Mouse (Mus musculus): ENCODE measurements around the gene Rnft2.

Rnft2 gene

DNA sequence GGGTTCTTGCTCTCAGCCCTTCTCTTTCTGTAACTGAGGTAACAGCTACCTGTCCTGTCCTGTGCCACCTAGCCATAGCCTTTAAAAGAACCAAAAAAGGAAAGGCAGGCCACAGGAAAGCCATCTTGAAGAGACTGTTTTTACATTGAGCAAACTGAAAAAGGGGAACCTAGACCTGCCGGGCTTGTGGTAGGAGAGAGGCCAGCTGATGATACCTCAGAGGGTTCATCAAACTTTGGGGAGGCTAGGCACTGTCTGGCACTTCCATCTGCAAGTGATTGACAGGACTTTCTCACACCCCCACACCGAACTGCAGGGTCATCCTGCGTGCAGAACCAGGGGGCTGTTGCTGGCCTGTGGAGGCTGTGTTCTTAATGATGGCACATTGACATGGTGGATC lies 8.6 kb upstream of the Rnft2 start:
- no peak for DNase-seq (ENCODE audit: low read depth in 1 of 2, low spot score in 2 of 2)

DNA sequence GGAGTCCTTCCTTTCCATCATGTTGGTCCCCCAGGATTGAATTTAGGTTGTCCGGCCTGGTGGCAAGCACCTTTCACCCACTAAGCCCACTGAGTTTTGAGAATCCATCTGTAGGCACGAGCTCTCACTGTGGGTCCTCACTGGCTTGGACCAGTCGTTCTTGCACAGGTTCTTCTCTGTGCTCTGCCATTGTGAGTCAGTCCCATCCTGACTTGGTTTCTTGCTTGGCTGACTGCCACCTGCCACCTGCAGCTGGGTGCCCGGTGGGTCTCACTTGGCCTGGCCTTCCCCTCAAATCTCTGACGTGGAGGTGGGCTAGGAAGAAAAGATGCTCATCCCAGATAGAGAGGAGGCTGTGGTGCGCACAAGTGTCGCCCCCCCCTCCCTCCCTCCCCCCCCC lies 6.1 kb upstream of the Rnft2 start:
- DNase-seq (ENCODE audit: low read depth in 1 of 2, low spot score in 2 of 2): no peak

DNA sequence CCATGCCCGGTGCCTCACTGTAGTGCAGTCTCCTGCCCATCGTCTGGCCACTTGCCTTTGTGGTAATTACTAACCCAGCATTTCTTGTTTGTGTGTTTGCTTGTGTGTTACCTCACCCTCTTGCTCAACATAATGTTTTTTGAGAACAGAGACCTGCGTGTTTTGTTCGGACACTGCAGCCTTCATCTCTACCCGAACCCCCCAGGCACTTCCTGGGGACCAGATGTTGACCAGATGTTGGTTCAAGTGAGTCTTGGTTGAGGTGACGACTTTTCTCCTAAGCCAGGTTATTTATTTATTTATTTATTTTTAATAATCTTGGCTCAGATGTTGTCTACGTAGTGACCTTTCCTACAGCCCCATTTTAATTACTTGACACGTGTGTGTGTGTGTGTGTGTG lies 2.5 kb upstream of the Rnft2 start:
- DNase-seq (ENCODE audit: low read depth in 1 of 2, low spot score in 2 of 2): no peak

DNA sequence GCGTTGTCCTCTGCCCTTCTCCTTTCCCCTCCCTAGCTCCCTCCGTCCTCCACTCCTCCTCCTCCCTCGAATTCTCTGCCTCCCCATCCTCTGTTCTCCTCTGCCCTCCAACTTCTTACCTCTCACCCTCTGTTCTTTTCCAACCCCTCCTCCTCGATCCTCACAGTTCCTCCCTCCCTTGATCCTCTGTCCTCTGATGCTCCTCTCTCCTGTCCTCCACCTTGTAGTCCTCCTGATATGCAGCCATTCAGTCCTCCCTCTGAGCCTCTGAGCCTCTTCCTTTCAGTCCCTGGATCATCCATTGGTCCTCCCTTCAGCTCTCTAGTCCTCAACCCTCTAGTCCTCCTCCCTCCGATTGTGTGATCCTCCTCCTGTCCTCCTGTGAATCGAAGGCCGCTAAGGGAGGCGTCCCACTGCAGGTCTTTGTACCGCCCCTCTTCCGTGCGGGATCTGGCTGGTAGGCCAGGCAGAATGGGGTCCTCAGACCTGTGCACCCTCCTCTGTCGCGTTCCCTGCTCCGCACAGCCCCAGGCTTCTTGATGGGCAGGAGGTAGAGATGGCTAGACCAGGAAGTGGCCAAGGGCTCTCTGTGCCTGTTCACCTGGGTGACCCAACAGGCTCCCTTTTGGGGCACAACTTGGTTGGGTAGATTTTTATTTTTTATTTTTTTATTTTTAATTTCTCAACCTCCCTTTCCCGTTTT lies 841 bp upstream of the Rnft2 start:
- DNase-seq (ENCODE audit: low read depth in 1 of 2, low spot score in 2 of 2): no peak

DNA sequence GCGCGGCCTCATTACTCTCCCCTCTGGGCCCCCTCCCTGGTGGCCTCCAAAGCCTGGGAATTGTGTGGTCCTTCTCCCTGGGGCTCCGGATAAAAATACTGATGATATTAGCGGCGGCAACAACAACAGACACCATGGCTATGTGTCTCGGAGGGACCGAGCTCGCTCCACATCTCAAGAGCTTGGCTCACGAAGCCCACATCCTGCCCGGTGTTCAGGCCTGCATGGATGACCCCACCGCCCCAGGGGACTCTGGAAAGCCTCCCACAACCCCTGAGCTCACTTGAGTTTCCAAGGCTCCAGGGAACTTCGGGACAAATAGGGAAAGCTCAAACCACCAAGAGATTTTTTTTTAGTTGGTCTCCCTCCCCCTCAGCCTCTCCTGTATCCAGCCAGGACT lies 5.2 kb downstream of the Rnft2 start:
- DNase-seq (ENCODE audit: low read depth in 1 of 2, low spot score in 2 of 2): no peak

DNA sequence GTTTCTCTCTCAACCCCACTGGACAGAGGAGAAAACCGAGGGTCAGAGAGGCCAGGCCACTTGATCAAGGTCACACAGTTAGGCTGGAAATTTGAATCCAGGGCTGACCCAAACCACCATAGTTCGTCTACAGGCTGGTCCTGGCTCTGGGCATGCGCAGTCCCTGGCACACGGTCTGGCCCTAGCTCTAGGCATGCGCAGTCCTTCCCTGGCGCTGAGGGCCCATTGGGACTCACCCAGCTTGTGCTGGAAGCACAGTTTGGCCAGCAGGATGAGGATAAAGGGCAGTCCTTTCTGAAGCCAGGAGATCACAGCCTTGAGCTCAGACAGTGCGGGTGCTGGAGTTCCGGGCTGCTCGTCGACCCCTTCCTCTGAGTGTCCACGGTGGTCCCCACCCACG lies 8.0 kb downstream of the Rnft2 start:
- no peak for DNase-seq (ENCODE audit: low read depth in 1 of 2, low spot score in 2 of 2)

DNA sequence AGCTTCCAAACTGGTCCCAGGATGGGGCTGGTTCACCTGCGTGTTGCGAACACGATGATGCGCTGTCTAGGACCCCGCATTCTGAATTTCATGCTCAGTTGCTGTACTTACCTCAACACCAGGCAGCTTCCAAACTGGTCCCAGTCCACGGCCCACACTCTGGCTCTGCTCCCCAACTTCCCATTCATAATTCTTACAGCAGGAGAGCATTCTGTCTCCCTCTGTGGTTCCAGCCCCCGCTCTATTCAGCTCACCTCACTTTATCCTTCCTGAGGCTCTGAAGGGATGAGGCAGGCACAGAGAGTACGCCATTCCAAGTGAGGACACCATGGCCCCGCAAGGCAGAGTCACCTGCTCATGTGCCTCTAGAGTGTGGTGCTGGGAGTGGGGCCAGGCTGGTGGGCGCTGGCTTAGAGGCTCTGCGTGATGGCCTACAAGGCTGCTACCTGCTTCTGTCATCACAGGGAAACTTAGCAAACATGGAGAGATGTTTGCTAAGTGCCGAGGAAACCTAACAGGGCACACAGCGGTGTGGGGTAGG lies 14.8 kb downstream of the Rnft2 start:
- DNase-seq (ENCODE audit: low read depth in 1 of 2, low spot score in 2 of 2): no peak

DNA sequence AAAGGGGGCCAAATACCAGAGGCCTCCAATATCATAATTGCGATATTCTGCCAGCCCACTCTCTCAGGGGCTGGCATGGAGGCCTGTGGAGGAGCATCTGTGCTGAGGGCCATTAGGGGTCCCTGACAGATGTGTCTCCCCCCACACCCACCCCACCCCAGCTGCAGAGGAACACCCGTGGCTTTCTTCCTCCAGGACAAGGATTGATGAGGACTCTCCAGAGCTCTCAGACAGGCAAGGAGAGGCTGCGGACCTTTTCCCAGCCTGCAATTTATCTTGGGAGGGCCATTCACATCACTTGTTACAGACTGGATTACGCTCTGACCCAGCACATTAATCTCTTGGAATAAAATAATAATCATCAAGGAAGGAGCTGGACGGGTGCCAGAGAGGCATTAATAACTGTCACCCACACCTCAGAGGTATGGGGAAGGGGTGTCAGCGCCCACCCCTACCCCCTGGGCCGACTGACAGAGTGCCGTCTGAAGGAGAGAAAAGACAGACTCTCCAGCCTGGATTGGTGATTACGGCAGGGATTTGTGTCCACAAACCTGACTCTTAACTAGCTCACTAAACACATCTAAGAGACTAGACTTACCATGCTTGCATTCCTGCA lies 21.7 kb downstream of the Rnft2 start:
- DNase-seq (ENCODE audit: low read depth in 1 of 2, low spot score in 2 of 2): no peak

DNA sequence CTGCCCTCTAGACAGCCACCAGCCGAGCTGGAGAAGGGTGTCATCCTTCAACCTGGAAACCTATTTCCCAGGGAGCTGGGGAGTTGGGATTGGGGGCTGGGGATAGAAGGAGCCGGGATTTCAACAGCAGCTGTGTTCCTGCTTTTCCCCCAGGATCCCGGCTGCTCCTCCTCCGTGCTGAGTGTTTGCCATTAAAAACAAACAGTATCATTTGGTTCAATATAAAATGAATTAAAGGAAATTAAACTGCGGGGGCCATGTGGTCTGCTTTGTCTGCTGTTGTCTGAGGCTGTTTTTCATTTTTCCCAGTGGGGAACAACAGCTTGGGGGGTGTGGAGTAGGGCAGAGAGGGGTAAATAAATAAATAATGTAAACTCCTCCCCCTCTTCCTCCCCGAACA lies 27.5 kb downstream of the Rnft2 start:
- no peak for DNase-seq (ENCODE audit: low read depth in 1 of 2, low spot score in 2 of 2)

DNA sequence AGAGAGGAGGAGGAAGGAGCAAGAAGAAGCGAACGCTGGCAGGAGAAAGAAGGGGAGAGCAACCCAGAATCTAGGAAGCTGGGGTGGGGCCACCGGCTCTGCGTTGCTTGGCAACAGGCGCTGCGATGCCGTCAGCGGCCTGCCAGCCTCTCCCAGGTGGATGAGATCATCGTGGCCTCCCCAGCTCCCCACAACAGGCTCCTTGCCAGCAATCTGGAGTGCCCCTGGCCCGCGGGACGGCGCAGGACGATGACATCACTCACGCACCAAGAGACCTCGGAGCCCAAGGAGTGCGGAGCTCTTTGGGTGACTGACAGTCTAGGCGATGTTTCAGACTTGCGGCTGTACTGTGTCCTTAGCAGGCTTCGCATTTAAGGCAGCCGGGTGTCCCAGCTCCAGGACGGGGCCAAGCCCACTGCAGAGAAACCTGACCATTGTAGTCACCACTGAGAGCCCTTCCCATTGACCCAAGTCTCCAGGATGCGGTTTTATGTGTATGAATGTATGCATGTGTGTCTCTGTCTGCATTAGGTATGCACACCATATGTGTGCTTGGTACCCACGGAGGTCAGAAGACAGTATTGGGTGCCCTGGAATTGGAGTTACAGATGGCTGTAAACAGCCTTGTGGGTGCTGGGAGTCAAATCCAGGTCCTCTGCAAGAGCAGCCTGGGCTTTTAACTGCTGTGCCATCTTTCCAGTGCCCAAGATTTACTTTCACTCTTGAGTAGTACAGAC lies 30.3 kb downstream of the Rnft2 start:
- no peak for DNase-seq (ENCODE audit: low read depth in 1 of 2, low spot score in 2 of 2)

DNA sequence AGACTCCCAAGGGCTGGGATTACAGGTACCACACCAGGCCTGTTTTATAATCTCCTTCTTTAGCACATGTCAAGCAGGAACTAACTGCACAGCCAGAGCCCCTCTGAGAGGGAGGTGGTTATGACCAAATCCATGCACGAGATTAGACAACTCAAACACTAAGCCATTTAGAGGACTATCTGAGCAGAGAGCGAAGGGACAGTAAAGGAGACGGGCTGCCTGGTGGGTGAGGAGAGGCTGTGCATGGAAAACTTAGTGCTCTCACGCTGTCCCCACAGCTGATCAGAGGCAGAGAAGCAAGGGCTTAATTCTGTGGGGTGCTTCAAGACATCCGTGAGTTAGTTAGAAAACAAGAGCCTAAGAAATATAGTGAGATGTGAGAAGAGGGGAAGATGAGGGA lies 30.9 kb downstream of the Rnft2 start:
- DNase-seq (ENCODE audit: low read depth in 1 of 2, low spot score in 2 of 2): no peak

DNA sequence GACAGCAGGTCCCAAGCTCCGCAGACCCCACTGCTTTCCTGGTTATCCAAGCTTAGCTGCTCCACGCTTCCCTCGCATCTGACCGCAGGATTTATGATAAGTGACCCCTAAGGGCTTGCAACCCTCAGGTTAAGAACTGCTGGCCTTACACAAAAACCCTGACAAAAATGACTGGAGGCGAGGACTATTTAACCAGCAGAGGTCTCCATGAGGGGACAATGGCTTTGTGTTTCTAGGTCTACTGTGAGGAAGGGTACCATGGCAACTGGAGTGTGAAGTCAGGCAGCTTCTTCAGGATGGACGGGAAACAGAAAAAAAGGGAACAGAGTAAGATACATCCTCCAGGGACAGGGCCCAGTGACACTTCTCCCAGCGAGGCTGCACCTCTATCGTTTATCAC lies 39.1 kb downstream of the Rnft2 start:
- no peak for DNase-seq (ENCODE audit: low read depth in 1 of 2, low spot score in 2 of 2)

DNA sequence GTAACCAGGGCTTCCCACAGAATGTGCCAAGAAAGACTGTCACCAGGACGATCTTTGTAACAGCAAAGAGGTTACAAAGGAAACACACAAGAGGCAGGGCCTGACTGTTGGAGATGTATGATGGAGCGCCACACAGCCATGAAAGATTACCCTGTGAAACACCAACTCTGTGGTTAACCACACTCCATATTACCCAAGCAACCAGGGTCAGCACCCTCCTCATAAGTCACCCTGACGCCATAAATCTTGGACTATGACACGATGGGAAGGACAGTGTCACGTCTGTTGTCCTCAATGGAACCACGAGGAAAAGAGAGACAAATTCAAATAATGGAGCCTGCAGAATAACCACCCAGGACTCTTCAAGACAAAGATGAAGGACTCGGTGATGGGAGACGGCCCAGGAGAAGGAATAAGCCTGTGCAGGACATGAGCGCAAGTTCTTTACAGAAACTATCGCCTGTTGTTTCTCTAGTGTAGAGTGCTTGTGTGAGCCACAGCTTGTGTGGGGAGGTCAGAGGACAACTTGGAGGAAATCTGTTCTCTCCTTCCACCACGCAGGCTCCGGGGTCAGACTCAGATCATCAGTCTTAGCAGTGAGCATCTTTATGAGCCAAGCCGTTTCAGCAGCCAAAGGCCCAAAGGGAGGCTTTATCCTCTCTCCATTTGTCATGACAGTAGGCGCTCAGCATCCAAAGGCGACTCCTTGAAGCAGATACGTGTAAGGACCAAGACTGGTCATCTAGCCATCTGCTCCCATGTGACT lies 40.1 kb downstream of the Rnft2 start:
- DNase-seq (ENCODE audit: low read depth in 1 of 2, low spot score in 2 of 2): no peak

DNA sequence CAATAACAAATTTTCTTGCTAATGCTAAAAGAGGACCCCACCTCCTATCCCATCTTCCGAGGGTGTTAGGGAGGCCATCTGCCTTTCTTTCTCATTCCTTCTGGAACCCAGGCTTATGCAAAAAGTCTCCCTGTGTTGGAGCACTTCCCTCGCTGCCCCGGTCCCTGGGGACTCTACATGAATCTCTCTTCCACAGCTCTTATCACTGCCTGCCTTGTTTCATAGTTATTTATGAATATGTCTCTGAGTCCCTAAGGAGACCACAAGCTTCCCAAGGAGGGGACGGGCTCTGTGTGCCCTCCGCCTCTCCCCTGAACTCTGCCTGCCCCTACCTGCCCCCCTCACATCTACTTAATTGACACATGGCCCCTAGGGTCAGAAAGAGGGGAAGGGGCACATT lies 45.2 kb downstream of the Rnft2 start:
- DNase-seq (ENCODE audit: low read depth in 1 of 2, low spot score in 2 of 2): no peak

DNA sequence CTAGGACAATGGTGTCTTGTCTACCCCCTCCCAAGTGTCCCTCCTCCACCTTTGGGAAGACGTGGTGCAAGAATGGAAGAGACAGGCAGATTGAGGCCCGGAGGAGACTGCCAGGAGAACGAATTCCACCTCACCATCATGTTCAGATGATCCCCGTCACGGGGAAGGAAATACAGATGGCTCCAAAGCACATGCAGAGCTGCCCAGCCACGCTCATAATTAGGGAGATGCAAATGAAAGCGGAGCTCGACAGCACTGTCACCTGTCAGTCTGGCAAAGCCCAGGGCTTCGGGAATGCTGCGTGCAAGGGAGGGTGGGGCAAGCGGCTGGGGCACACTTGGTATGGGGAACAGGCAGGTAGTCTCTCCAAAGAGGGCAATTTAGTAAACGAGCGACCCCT lies 47.5 kb downstream of the Rnft2 start:
- no peak for DNase-seq (ENCODE audit: low read depth in 1 of 2, low spot score in 2 of 2)

DNA sequence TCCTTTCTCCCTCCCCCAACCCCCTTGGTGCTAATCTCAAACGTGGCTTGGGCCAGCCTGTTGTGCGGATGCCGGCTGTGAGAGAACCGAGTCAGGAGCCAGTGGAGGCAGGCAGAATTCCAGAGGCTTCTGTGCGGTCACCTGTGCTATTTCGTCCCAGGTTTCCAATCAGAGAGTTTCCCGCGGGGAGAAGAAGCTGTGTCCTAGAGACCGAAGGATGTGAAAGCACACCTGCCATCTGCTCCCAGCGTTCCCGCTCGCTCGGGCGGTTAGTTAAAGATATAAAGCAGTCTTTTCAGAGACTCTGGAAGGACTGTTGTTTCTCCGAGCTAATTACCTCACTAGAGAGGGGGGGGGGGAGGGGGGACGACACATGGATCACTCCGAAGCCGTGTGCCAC lies 52.7 kb downstream of the Rnft2 start:
- DNase-seq (ENCODE audit: low read depth in 1 of 2, low spot score in 2 of 2): no peak

DNA sequence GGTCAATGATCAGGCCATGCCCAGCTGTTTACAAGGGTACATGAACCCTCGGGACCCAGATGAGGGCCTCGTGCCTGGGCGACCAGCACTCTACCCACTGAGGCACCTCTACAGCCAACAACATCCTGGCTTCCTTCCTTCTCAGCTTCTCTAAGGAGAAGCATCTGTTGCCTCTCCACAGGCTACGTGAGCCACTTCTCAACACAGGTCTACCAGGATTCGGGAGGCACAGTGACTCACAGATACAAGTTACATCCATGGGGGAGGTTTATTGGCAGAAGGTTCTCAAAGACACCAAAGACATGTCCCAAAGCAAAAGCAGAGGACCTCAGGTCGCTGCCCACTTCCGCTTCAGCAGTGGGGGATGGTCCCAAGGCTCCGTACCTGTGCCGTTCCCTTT lies 54.4 kb downstream of the Rnft2 start:
- DNase-seq (ENCODE audit: low read depth in 1 of 2, low spot score in 2 of 2): no peak

DNA sequence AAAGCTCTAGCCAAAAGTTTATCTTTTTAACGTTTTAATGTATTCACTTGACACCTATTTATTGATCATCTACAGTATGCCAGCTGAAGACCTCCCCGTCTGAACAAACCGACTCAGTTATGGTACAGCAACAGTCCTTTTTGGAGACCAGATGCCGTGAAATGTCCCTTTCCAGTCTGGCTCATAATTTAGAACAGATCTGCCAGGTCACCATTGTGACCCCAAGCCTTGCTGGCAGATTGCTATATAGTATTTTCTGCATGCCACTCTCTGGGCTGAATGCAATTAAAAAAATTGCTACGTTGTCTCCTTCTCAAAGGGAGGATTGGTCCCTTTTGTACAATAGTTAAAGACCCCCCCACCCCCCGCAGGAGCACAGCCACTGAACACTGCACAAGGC lies 56.6 kb downstream of the Rnft2 start:
- DNase-seq (ENCODE audit: low read depth in 1 of 2, low spot score in 2 of 2): no peak

DNA sequence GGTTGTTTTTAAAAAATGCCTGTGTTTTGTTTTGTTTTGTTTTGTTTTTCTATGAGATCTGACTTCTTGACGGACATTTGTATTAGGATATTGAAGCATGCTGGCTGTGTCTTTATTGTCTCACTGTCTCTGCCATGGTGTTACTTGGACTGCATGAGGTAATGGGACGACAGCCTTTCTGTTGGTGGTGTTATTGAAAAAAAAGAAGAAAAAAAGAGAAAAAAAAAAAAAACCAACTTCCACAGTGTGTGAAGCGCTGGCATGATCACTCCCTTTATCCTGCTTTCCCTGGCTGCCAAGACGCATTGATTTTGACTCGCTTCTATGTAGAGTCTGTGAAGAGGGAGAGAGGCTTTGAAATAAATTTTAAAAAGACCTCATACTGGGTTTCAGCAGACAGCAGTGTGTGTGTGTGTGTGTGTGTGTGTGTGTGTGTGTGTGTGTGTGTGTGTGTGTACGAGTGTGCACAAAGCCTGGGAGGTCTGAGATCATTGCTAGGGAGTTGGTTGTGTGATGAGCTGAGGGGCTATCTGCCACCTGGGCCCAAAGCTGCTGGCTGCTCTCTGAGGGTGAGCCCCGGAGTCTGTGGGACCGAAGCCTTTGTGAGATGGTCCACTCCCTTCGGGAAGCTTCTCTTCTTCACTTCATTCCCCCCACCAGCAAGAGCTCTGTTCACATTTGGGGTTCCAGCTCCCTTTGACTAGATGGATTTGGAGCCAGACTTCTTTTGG lies 57.8 kb downstream of the Rnft2 start:
- no peak for DNase-seq (ENCODE audit: low read depth in 1 of 2, low spot score in 2 of 2)

DNA sequence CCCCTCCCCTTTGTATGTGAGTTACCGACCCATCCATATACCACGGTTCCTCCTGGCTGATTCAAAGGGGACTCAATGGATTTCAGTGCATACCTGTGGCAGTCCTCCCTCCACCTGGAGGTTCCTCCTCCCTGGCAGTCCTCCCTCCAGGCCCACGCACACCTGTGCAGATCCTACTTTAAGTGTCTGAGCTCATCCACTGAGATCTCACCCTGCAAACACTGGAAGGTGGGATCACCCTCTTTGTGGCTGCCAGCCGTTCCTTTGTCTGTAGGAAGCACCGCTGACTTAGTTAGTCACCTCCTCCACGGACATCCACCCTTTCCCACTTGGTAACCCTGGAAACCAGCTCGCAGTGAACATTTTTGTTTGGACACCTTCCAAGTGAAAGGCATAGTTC lies 67.3 kb downstream of the Rnft2 start:
- no peak for DNase-seq (ENCODE audit: low read depth in 1 of 2, low spot score in 2 of 2)

DNA sequence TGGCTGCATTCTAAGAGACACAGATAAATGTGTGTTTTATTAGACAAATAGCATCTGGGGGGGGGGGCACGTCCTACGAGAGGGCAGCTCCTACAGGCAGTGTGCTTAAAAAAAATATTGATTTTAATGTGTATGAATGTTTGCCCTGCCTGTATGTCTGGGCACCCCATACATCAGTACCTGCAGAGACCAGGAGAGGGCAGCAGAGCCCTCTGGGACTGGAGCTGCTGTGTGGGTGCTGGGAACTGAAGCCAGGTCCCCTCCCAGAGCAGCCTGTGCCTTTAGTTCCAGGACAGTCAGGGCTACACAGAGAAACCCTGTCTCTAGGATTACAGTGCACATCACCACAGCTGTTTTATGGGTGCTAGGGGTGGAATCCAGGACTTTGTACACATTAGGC lies 69.8 kb downstream of the Rnft2 start:
- DNase-seq (ENCODE audit: low read depth in 1 of 2, low spot score in 2 of 2): no peak

Data from monocyte, adult 2 months (primary cell).